Mouse (Mus musculus) CH12.LX (cell line): Measurements from ENCODE around the gene Chchd6. TPM values are rescaled to one million over a fixed set of nuclear protein-coding genes. Genes with fewer than 3 reads are reported as not detected.

ENCODE experiments used
- DNase-seq: peaks from one replicate; pipeline ENCODE4 v3.0.0-alpha.2; 2013; ENCODE audit errors: extremely low read depth
- H3K27ac ChIP-seq: 2 replicates; pipeline ENCODE4 v1.5.1; 2012; ENCODE audit warnings: low read depth, mild to moderate bottlenecking, control low read depth, moderate library complexity; ENCODE audit not compliant: insufficient read depth
- H3K27me3 ChIP-seq: replicated peaks from 2 replicates; pipeline ENCODE3; 2012; ENCODE audit warnings: inconsistent platforms
- H3K36me3 ChIP-seq, 2 experiments: replicated peaks in 1 of 2; 2 replicates each; pipeline versions ENCODE3 to v1.6.1; 2012; ENCODE audit warnings: inconsistent platforms in 1 of 2, low read length in 1 of 2, mild to moderate bottlenecking in 1 of 2, mixed read lengths in 1 of 2, moderate library complexity in 1 of 2; ENCODE audit not compliant: control insufficient read depth in 1 of 2, insufficient read depth in 1 of 2
- H3K4me1 ChIP-seq, 2 experiments: 2 replicates each; pipeline ENCODE4 v1.6.1; 2012; ENCODE audit warnings: inconsistent platforms in 1 of 2, moderate library complexity in 1 of 2; ENCODE audit not compliant: insufficient read depth in 2 of 2, control insufficient read depth in 1 of 2
- H3K4me2 ChIP-seq: 2 replicates; pipeline ENCODE4 v1.6.1; 2012; ENCODE audit warnings: low read depth, mild to moderate bottlenecking, control low read depth; ENCODE audit not compliant: poor library complexity, insufficient read depth, severe bottlenecking
- H3K4me3 ChIP-seq, 3 experiments: fragments of 150-350 bp in 1 of 3; sonication (generic) in 1 of 3; replicated peaks in 1 of 3; 2 replicates each; pipeline versions ENCODE3 to v1.5.1; 2011 to 2012; ENCODE audit warnings: low read depth in 2 of 3, low read length in 2 of 3, mild to moderate bottlenecking in 2 of 3, moderate library complexity in 2 of 3, control low read depth in 1 of 3, improper control_type of control experiment in 1 of 3, inconsistent platforms in 1 of 3, mixed read lengths in 1 of 3; ENCODE audit not compliant: poor library complexity in 1 of 3
- H3K79me2 ChIP-seq: replicated peaks from 2 replicates; pipeline ENCODE4 v1.6.1; 2012; ENCODE audit warnings: mild to moderate bottlenecking, moderate library complexity; ENCODE audit not compliant: control insufficient read depth, poor library complexity, insufficient read depth, severe bottlenecking; ENCODE audit errors: extremely low read depth
- H3K9ac ChIP-seq: 2 replicates; pipeline ENCODE4 v1.6.1; 2012; ENCODE audit warnings: low read depth, mild to moderate bottlenecking, control low read depth, moderate library complexity; ENCODE audit not compliant: insufficient read depth
- H3K9me3 ChIP-seq: replicated peaks from 2 replicates; pipeline ENCODE3; 2012; ENCODE audit warnings: low read length, inconsistent platforms, mixed read lengths
- BHLHE40 ChIP-seq: IDR thresholded peaks from 2 replicates; pipeline ENCODE4 v1.6.1; 2011; ENCODE audit warnings: mild to moderate bottlenecking, low read depth, low read length, improper control_type of control experiment
- CHD2 ChIP-seq: IDR thresholded peaks from 2 replicates; pipeline ENCODE4 v1.6.1; 2011; ENCODE audit warnings: low read length, improper control_type of control experiment
- CTCF ChIP-seq, 2 experiments: IDR thresholded peaks in 1 of 2; conservative IDR thresholded peaks in 1 of 2; 2 replicates each; pipeline ENCODE4 v1.5.1; 2011 to 2012; ENCODE audit warnings: low read depth in 2 of 2, low read length in 2 of 2, improper control_type of control experiment in 1 of 2, inconsistent platforms in 1 of 2, mild to moderate bottlenecking in 1 of 2, moderate library complexity in 1 of 2
- E2F4 ChIP-seq: IDR thresholded peaks from 2 replicates; pipeline ENCODE4 v1.6.1; 2011; ENCODE audit warnings: low read depth, low read length, improper control_type of control experiment; ENCODE audit not compliant: insufficient replicate concordance
- ELF1 ChIP-seq: IDR thresholded peaks from 2 replicates; pipeline ENCODE4 v1.6.1; 2014; ENCODE audit warnings: low read depth, mild to moderate bottlenecking, inconsistent platforms, low read length, improper control_type of control experiment
- EP300 ChIP-seq: IDR thresholded peaks from 2 replicates; pipeline ENCODE4 v1.6.1; 2011; ENCODE audit warnings: low read length, improper control_type of control experiment
- ETS1 ChIP-seq: conservative IDR thresholded peaks from 2 replicates; pipeline ENCODE4 v1.6.1; 2012; ENCODE audit warnings: low read depth, mild to moderate bottlenecking, inconsistent platforms, low read length, improper control_type of control experiment, moderate library complexity
- GABPA ChIP-seq: IDR thresholded peaks from 2 replicates; pipeline ENCODE4 v1.6.1; 2012; ENCODE audit warnings: low read depth, low read length, improper control_type of control experiment, inconsistent platforms; ENCODE audit not compliant: insufficient replicate concordance
- HCFC1 ChIP-seq: IDR thresholded peaks from 2 replicates; pipeline ENCODE4 v1.6.1; 2012; ENCODE audit warnings: low read depth, mild to moderate bottlenecking, inconsistent platforms, low read length, improper control_type of control experiment
- IRF4 ChIP-seq: IDR thresholded peaks from 2 replicates; pipeline ENCODE4 v1.6.1; 2014; ENCODE audit warnings: low read depth, mild to moderate bottlenecking, inconsistent platforms, low read length, improper control_type of control experiment
- JUN ChIP-seq: IDR thresholded peaks from 2 replicates; pipeline ENCODE4 v1.6.1; 2011; ENCODE audit warnings: low read depth, mild to moderate bottlenecking, low read length, improper control_type of control experiment, moderate library complexity; ENCODE audit not compliant: insufficient read depth
- JUND ChIP-seq: conservative IDR thresholded peaks from 2 replicates; pipeline ENCODE4 v1.6.1; 2011; ENCODE audit warnings: low read depth, low read length, improper control_type of control experiment
- KAT2A ChIP-seq: IDR thresholded peaks from 2 replicates; pipeline ENCODE4 v1.6.1; 2012; ENCODE audit warnings: low read length, improper control_type of control experiment, inconsistent platforms; ENCODE audit not compliant: insufficient replicate concordance
- MAX ChIP-seq: IDR thresholded peaks from 2 replicates; pipeline ENCODE4 v1.6.1; 2011; ENCODE audit warnings: low read length, improper control_type of control experiment
- MYC ChIP-seq: IDR thresholded peaks from 2 replicates; pipeline ENCODE4 v1.6.1; 2011; ENCODE audit warnings: low read depth, mild to moderate bottlenecking, improper control_type of control experiment, low read length
- NELFE ChIP-seq: IDR thresholded peaks from 2 replicates; pipeline ENCODE4 v1.6.1; 2011; ENCODE audit warnings: low read depth, low read length, improper control_type of control experiment
- NRF1 ChIP-seq: IDR thresholded peaks from 2 replicates; pipeline ENCODE4 v1.6.1; 2014; ENCODE audit warnings: low read depth, mild to moderate bottlenecking, inconsistent platforms, low read length, improper control_type of control experiment, moderate library complexity
- POLR2A ChIP-seq: IDR thresholded peaks from 2 replicates; pipeline ENCODE4 v1.6.1; 2011; ENCODE audit warnings: low read depth, mild to moderate bottlenecking, improper control_type of control experiment, low read length
- RAD21 ChIP-seq: IDR thresholded peaks from 2 replicates; pipeline ENCODE4 v1.6.1; 2011; ENCODE audit warnings: low read depth, mild to moderate bottlenecking, low read length, improper control_type of control experiment, moderate library complexity
- RCOR1 ChIP-seq: conservative IDR thresholded peaks from 2 replicates; pipeline ENCODE4 v1.6.1; 2012; ENCODE audit warnings: low read depth, mild to moderate bottlenecking, inconsistent platforms, low read length, improper control_type of control experiment
- TBP ChIP-seq: conservative IDR thresholded peaks from 2 replicates; pipeline ENCODE4 v1.6.1; 2011; ENCODE audit warnings: low read depth, low read length, improper control_type of control experiment
- ZKSCAN1 ChIP-seq: IDR thresholded peaks from 2 replicates; pipeline ENCODE4 v1.6.1; 2012; ENCODE audit warnings: low read depth, inconsistent platforms, low read length, improper control_type of control experiment, borderline replicate concordance
- ZMIZ1 ChIP-seq: IDR thresholded peaks from 2 replicates; pipeline ENCODE4 v1.6.1; 2012; ENCODE audit warnings: low read depth, mild to moderate bottlenecking, inconsistent platforms, low read length, improper control_type of control experiment
- dilution Hi-C: fragments of 300-500 bp; cut with MboI; formaldehyde crosslinking; loops from 2 replicates; pipeline ENCODE4 v1.14.3; 2020; ENCODE audit warnings: low sequenced_read_pairs; ENCODE audit not compliant: extremely low pct_unique_long_range_greater_than_20kb, extremely low pct_ligation_motif_present
- in situ Hi-C: fragments of 300-500 bp; cut with MboI; formaldehyde crosslinking; loops from 3 replicates; pipeline ENCODE4 v1.14.3; 2019; ENCODE audit warnings: low sequenced_read_pairs, low pct_ligation_motif_present, low pct_unique_long_range_greater_than_20kb, mixed read lengths
- polyA plus RNA-seq: library from polyadenylated mRNA; unstranded; fragments of >175 nt; gene quantifications from 2 replicates; pipeline ENCODE4 v1.2.1, GENCODE M21; 2012; ENCODE audit warnings: low read depth; ENCODE audit not compliant: insufficient read length
- total RNA-seq, 2 experiments: library from RNA; depleted of rRNA; stranded (reverse); fragments of 300-350 nt in 1 of 2; fragments of >200 nt in 1 of 2; gene quantifications; 2 replicates each; pipeline ENCODE4 v1.2.3; 2012 to 2014

The Chchd6 gene
- total and polyA plus RNA-seq, 3 experiments, result 33.3 to 41.5 (median 41.3) TPM

- Histone ChIP-seq H3K4me2 (peak overlapping the region; percentile 80; the same call in 1 of the 2 replicates), H3K9me3 (no peaks in the 10 kb centered on the region), H3K36me3 (peaks cover 0 to 8% of the 10 kb centered on the region in 2 experiments), H3K9ac (0 out of 2 replicates have a peak overlapping the region, but pooled peaks have one; percentile 28), H3K4me3 (no peak overlapping the region), H3K27ac (peak overlapping the region; percentile 93), H3K79me2 (no peaks in the 10 kb centered on the region), H3K27me3 (no peaks in the 10 kb centered on the region), H3K4me1 (peaks cover 28 to 47% of the 10 kb centered on the region in 2 experiments)
- no peak for TF ChIP-seq E2F4
- peak; percentile 26 for TF ChIP-seq MAX
- peak; percentile 58; the same call in 1 of the 2 replicates for TF ChIP-seq MYC
- peak; percentile 72 for TF ChIP-seq BHLHE40
- peak; percentile 62; the same call in 1 of the 2 replicates for TF ChIP-seq EP300
- 0 out of 2 replicates have a peak, but pooled peaks have one; percentile 11 for TF ChIP-seq TBP
- no peak for TF ChIP-seq ELF1
- peak; percentile 50 for TF ChIP-seq IRF4
- TF ChIP-seq ZKSCAN1, result peak; percentile 89
- TF ChIP-seq ETS1, result no peak
- DNase-seq, result peak; percentile 82
- in situ Hi-C loops, result no loop called here
- dilution Hi-C loops, result no loop called here
Observed at GRCm38 (mm10) chr6:89421503-89421902, 173.9 kb downstream of the Chchd6 start.

- no peak overlapping the region for H3K9ac ChIP-seq
- dilution Hi-C loops, result no loop called here
- H3K36me3 ChIP-seq, result peaks cover 0 to 8% of the 10 kb centered on the region in 2 experiments
- in situ Hi-C loops, result no loop called here
- DNase-seq, result no peak
- no peak overlapping the region for H3K4me3 ChIP-seq
- TF ChIP-seq ZKSCAN1 (no peak), HCFC1 (no peak), E2F4 (no peak), RCOR1 (no peak), CHD2 (no peak), JUND (no peak), RAD21 (no peak), ELF1 (no peak), IRF4 (no peak), POLR2A (no peak), CTCF (conservative IDR thresholded peaks at IDR 0.05 in 1 of 2, IDR thresholded peaks at IDR 0.05 in 1 of 2; ENCODE audit: low read depth in 2 of 2, low read length in 2 of 2) (no peak), MAX (no peak), KAT2A (no peak), ZMIZ1 (no peak), BHLHE40 (no peak), NELFE (no peak), GABPA (no peak), JUN (no peak), NRF1 (no peak)
- TF ChIP-seq, all 38 proteins: peak for 0
- Histone ChIP-seq H3K4me2 (peak overlapping the region; percentile 80; the same call in 1 of the 2 replicates), H3K9me3 (no peaks in the 10 kb centered on the region), H3K27me3 (no peaks in the 10 kb centered on the region), H3K4me1 (peaks cover 28 to 47% of the 10 kb centered on the region in 2 experiments), H3K79me2 (no peaks in the 10 kb centered on the region), H3K27ac (peak overlapping the region; percentile 93)
Observed at GRCm38 (mm10) chr6:89420756-89421155, 174.7 kb downstream of the Chchd6 start.
